Mouse (Mus musculus) CH12.LX (cell line): ENCODE measurements around the gene Ppm1l. TPM values are rescaled to one million over a fixed set of nuclear protein-coding genes. Genes with fewer than 3 reads are reported as not detected.
A peak's percentile ranks its signal among the peaks of the same experiment; 100 is the strongest.

ENCODE experiments used
- DNase-seq: peaks from one replicate; pipeline ENCODE4 v3.0.0-alpha.2; 2013; ENCODE audit errors: extremely low read depth
- H3K27ac ChIP-seq: 2 replicates; pipeline ENCODE4 v1.5.1; 2012; ENCODE audit warnings: low read depth, mild to moderate bottlenecking, control low read depth, moderate library complexity; ENCODE audit not compliant: insufficient read depth
- H3K27me3 ChIP-seq: replicated peaks from 2 replicates; pipeline ENCODE3; 2012; ENCODE audit warnings: inconsistent platforms
- H3K36me3 ChIP-seq, 2 experiments: replicated peaks in 1 of 2; 2 replicates each; pipeline versions ENCODE3 to v1.6.1; 2012; ENCODE audit warnings: inconsistent platforms in 1 of 2, low read length in 1 of 2, mild to moderate bottlenecking in 1 of 2, mixed read lengths in 1 of 2, moderate library complexity in 1 of 2; ENCODE audit not compliant: control insufficient read depth in 1 of 2, insufficient read depth in 1 of 2
- H3K4me1 ChIP-seq, 2 experiments: 2 replicates each; pipeline ENCODE4 v1.6.1; 2012; ENCODE audit warnings: inconsistent platforms in 1 of 2, moderate library complexity in 1 of 2; ENCODE audit not compliant: insufficient read depth in 2 of 2, control insufficient read depth in 1 of 2
- H3K4me2 ChIP-seq: 2 replicates; pipeline ENCODE4 v1.6.1; 2012; ENCODE audit warnings: low read depth, mild to moderate bottlenecking, control low read depth; ENCODE audit not compliant: poor library complexity, insufficient read depth, severe bottlenecking
- H3K4me3 ChIP-seq, 3 experiments: fragments of 150-350 bp in 1 of 3; sonication (generic) in 1 of 3; replicated peaks in 1 of 3; 2 replicates each; pipeline versions ENCODE3 to v1.5.1; 2011 to 2012; ENCODE audit warnings: low read depth in 2 of 3, low read length in 2 of 3, mild to moderate bottlenecking in 2 of 3, moderate library complexity in 2 of 3, control low read depth in 1 of 3, improper control_type of control experiment in 1 of 3, inconsistent platforms in 1 of 3, mixed read lengths in 1 of 3; ENCODE audit not compliant: poor library complexity in 1 of 3
- H3K79me2 ChIP-seq: replicated peaks from 2 replicates; pipeline ENCODE4 v1.6.1; 2012; ENCODE audit warnings: mild to moderate bottlenecking, moderate library complexity; ENCODE audit not compliant: control insufficient read depth, poor library complexity, insufficient read depth, severe bottlenecking; ENCODE audit errors: extremely low read depth
- H3K9ac ChIP-seq: 2 replicates; pipeline ENCODE4 v1.6.1; 2012; ENCODE audit warnings: low read depth, mild to moderate bottlenecking, control low read depth, moderate library complexity; ENCODE audit not compliant: insufficient read depth
- H3K9me3 ChIP-seq: replicated peaks from 2 replicates; pipeline ENCODE3; 2012; ENCODE audit warnings: low read length, inconsistent platforms, mixed read lengths
- BHLHE40 ChIP-seq: IDR thresholded peaks from 2 replicates; pipeline ENCODE4 v1.6.1; 2011; ENCODE audit warnings: mild to moderate bottlenecking, low read depth, low read length, improper control_type of control experiment
- CHD1 ChIP-seq: IDR thresholded peaks from 2 replicates; pipeline ENCODE4 v1.6.1; 2012; ENCODE audit warnings: low read depth, low read length, improper control_type of control experiment, inconsistent platforms
- CTCF ChIP-seq, 2 experiments: IDR thresholded peaks in 1 of 2; conservative IDR thresholded peaks in 1 of 2; 2 replicates each; pipeline ENCODE4 v1.5.1; 2011 to 2012; ENCODE audit warnings: low read depth in 2 of 2, low read length in 2 of 2, improper control_type of control experiment in 1 of 2, inconsistent platforms in 1 of 2, mild to moderate bottlenecking in 1 of 2, moderate library complexity in 1 of 2
- ELF1 ChIP-seq: IDR thresholded peaks from 2 replicates; pipeline ENCODE4 v1.6.1; 2014; ENCODE audit warnings: low read depth, mild to moderate bottlenecking, inconsistent platforms, low read length, improper control_type of control experiment
- EP300 ChIP-seq: IDR thresholded peaks from 2 replicates; pipeline ENCODE4 v1.6.1; 2011; ENCODE audit warnings: low read length, improper control_type of control experiment
- GABPA ChIP-seq: IDR thresholded peaks from 2 replicates; pipeline ENCODE4 v1.6.1; 2012; ENCODE audit warnings: low read depth, low read length, improper control_type of control experiment, inconsistent platforms; ENCODE audit not compliant: insufficient replicate concordance
- HCFC1 ChIP-seq: IDR thresholded peaks from 2 replicates; pipeline ENCODE4 v1.6.1; 2012; ENCODE audit warnings: low read depth, mild to moderate bottlenecking, inconsistent platforms, low read length, improper control_type of control experiment
- MAFK ChIP-seq: IDR thresholded peaks from 2 replicates; pipeline ENCODE4 v1.6.1; 2011; ENCODE audit warnings: low read length, improper control_type of control experiment; ENCODE audit not compliant: insufficient replicate concordance
- MAX ChIP-seq: IDR thresholded peaks from 2 replicates; pipeline ENCODE4 v1.6.1; 2011; ENCODE audit warnings: low read length, improper control_type of control experiment
- PAX5 ChIP-seq: IDR thresholded peaks from 2 replicates; pipeline ENCODE4 v1.6.1; 2012; ENCODE audit warnings: low read length, inconsistent platforms, mixed read lengths
- POLR2AphosphoS2 ChIP-seq: IDR thresholded peaks from 2 replicates; pipeline ENCODE4 v1.6.1; 2011; ENCODE audit warnings: low read depth, low read length, improper control_type of control experiment
- RAD21 ChIP-seq: IDR thresholded peaks from 2 replicates; pipeline ENCODE4 v1.6.1; 2011; ENCODE audit warnings: low read depth, mild to moderate bottlenecking, low read length, improper control_type of control experiment, moderate library complexity
- RCOR1 ChIP-seq: conservative IDR thresholded peaks from 2 replicates; pipeline ENCODE4 v1.6.1; 2012; ENCODE audit warnings: low read depth, mild to moderate bottlenecking, inconsistent platforms, low read length, improper control_type of control experiment
- SIN3A ChIP-seq: IDR thresholded peaks from 2 replicates; pipeline ENCODE4 v1.6.1; 2012; ENCODE audit warnings: low read length, improper control_type of control experiment, inconsistent platforms
- SMC3 ChIP-seq: IDR thresholded peaks from 2 replicates; pipeline ENCODE4 v1.6.1; 2011; ENCODE audit warnings: low read depth, low read length, improper control_type of control experiment
- USF2 ChIP-seq: conservative IDR thresholded peaks from 2 replicates; pipeline ENCODE4 v1.6.1; 2011; ENCODE audit warnings: low read depth, low read length, improper control_type of control experiment
- ZC3H11A ChIP-seq: IDR thresholded peaks from 2 replicates; pipeline ENCODE4 v1.6.1; 2012; ENCODE audit warnings: low read depth, mild to moderate bottlenecking, inconsistent platforms, low read length, improper control_type of control experiment
- ZKSCAN1 ChIP-seq: IDR thresholded peaks from 2 replicates; pipeline ENCODE4 v1.6.1; 2012; ENCODE audit warnings: low read depth, inconsistent platforms, low read length, improper control_type of control experiment, borderline replicate concordance
- ZNF384 ChIP-seq: IDR thresholded peaks from 2 replicates; pipeline ENCODE4 v1.6.1; 2012; ENCODE audit warnings: low read depth, low read length, improper control_type of control experiment, inconsistent platforms
- dilution Hi-C: fragments of 300-500 bp; cut with MboI; formaldehyde crosslinking; loops from 2 replicates; pipeline ENCODE4 v1.14.3; 2020; ENCODE audit warnings: low sequenced_read_pairs; ENCODE audit not compliant: extremely low pct_unique_long_range_greater_than_20kb, extremely low pct_ligation_motif_present
- in situ Hi-C: fragments of 300-500 bp; cut with MboI; formaldehyde crosslinking; loops from 3 replicates; pipeline ENCODE4 v1.14.3; 2019; ENCODE audit warnings: low sequenced_read_pairs, low pct_ligation_motif_present, low pct_unique_long_range_greater_than_20kb, mixed read lengths
- polyA plus RNA-seq: library from polyadenylated mRNA; unstranded; fragments of >175 nt; gene quantifications from 2 replicates; pipeline ENCODE4 v1.2.1, GENCODE M21; 2012; ENCODE audit warnings: low read depth; ENCODE audit not compliant: insufficient read length
- total RNA-seq, 2 experiments: library from RNA; depleted of rRNA; stranded (reverse); fragments of 300-350 nt in 1 of 2; fragments of >200 nt in 1 of 2; gene quantifications; 2 replicates each; pipeline ENCODE4 v1.2.3; 2012 to 2014

Ppm1l gene
- total and polyA plus RNA-seq, 3 experiments = 0.68 to 2.4 (median 1.7) TPM

- TF ChIP-seq CHD1 = no peak
- TF ChIP-seq RCOR1 = no peak
- TF ChIP-seq ELF1 = no peak
- no peak for TF ChIP-seq RAD21
- no peak for TF ChIP-seq HCFC1
- TF ChIP-seq POLR2AphosphoS2 = no peak
- no peak for TF ChIP-seq ZC3H11A
- TF ChIP-seq EP300 = no peak
- no peak for TF ChIP-seq SIN3A
- no peak for TF ChIP-seq ZKSCAN1
- no peak for TF ChIP-seq USF2
- TF ChIP-seq CTCF (conservative IDR thresholded peaks at IDR 0.05 in 1 of 2, IDR thresholded peaks at IDR 0.05 in 1 of 2; ENCODE audit: low read depth in 2 of 2, low read length in 2 of 2) = no peak
- no peak for TF ChIP-seq MAX
- TF ChIP-seq GABPA = no peak
- no peak for TF ChIP-seq PAX5
- no peak for TF ChIP-seq BHLHE40
- TF ChIP-seq ZNF384 = no peak
- no peak for TF ChIP-seq MAFK
- dilution Hi-C loops = no loop called here
Observed at GRCm38 (mm10) chr3:69367916-69368315, 51.3 kb downstream of the Ppm1l start.

GRCm38 (mm10) chr3:69372731-69373130, 56.1 kb downstream of the Ppm1l start:
- Histone ChIP-seq H3K9ac (no peak overlapping the region), H3K36me3 (no peaks in the 10 kb centered on the region), H3K79me2 (no peaks in the 10 kb centered on the region), H3K4me1 (peaks cover 0 to 5% of the 10 kb centered on the region in 2 experiments; a peak in 2 of 4 replicates), H3K9me3 (no peaks in the 10 kb centered on the region), H3K4me3 (no peak overlapping the region), H3K4me2 (no peak overlapping the region)
- DNase-seq = peak; percentile 7
- in situ Hi-C loops (no loop called here), dilution Hi-C loops (no loop called here)
- TF ChIP-seq SMC3 (0 out of 2 replicates have a peak, but pooled peaks have one; percentile 2), HCFC1 (no peak)
- TF ChIP-seq, all 38 proteins: peak for 1
- H3K27me3 ChIP-seq = no peaks in the 10 kb centered on the region
- H3K27ac ChIP-seq = no peak overlapping the region

More at GRCm38 (mm10) chr3:69367916-69368315, 51.3 kb downstream of the Ppm1l start:
- no peak overlapping the region for H3K4me3 ChIP-seq
- H3K36me3 ChIP-seq = no peaks in the 10 kb centered on the region
- no peak overlapping the region for H3K9ac ChIP-seq
- H3K4me1 ChIP-seq = no peaks in the 10 kb centered on the region
- no peak overlapping the region for H3K27ac ChIP-seq
- no peaks in the 10 kb centered on the region for H3K9me3 ChIP-seq
- no peaks in the 10 kb centered on the region for H3K27me3 ChIP-seq
- in situ Hi-C loops = no loop called here
- H3K4me2 ChIP-seq = peak overlapping the region; percentile 30; the same call in 1 of the 2 replicates
- H3K79me2 ChIP-seq = no peaks in the 10 kb centered on the region
- no peak for DNase-seq
